Mouse (Mus musculus): Measurements from ENCODE around the gene Gucy2d.

DNA sequence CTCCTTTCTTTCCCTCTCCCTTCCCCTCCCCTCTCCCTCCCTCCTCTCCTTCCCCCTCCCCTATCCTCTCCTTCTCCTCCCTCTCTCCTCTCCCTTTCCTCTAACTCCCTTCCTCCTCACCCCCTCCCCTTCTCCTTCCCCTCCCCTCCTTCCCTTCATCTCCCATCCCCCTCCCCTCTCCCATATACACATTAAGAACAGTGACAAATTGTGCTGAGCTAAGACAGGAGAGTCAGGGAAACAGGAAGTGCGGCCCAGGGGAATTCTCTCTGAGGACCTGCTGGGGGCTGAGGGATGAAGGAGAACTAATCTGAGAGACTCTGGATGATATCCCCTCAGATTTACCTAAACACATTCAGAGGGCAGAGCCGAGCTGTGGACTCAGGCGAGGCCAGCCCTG, 65.4 kb downstream of the Gucy2d start:
- TF ChIP-seq POLR2A (IDR thresholded peaks at IDR 0.05; ENCODE audit: insufficient read depth, low read depth, low read length) (no peak), CTCF (IDR thresholded peaks at IDR 0.05; ENCODE audit: insufficient read depth, low read depth, low read length) (no peak)
